Mouse (Mus musculus) T-cell, adult 66 days (primary cell): ENCODE results near the gene Arhgdig. TPM values are rescaled to one million over a fixed set of nuclear protein-coding genes. Genes with fewer than 3 reads are reported as not detected.

Experiments used
- total RNA-seq, 2 experiments: library from RNA; stranded (reverse); gene quantifications; 3 replicates in 1 of 2; 4 replicates in 1 of 2; pipeline ENCODE4 v1.2.4; 2023

The Arhgdig gene
- not detected for total RNA-seq

DNA sequence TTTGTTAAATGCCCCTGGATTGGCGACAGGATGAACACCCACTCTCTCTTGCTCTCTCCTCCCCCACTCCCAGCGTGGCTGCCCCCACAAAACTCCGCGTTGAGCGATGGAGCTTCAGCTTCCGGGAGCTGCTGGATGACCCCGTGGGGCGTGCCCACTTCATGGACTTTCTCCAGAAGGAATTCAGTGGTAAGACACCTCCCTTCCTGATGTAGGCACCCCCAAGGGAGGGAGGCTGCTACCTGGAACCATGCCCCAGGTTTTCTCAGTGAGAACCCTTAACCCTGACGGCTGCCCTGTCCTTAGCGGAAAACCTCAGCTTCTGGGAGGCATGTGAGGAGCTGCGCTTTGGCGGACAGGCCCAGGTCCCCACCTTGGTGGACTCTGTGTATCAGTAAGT is at the start of gene Arhgdig:
Arhgdig (minus strand) TSS at position 101 of the 400 bp plus-strand sequence.

DNA sequence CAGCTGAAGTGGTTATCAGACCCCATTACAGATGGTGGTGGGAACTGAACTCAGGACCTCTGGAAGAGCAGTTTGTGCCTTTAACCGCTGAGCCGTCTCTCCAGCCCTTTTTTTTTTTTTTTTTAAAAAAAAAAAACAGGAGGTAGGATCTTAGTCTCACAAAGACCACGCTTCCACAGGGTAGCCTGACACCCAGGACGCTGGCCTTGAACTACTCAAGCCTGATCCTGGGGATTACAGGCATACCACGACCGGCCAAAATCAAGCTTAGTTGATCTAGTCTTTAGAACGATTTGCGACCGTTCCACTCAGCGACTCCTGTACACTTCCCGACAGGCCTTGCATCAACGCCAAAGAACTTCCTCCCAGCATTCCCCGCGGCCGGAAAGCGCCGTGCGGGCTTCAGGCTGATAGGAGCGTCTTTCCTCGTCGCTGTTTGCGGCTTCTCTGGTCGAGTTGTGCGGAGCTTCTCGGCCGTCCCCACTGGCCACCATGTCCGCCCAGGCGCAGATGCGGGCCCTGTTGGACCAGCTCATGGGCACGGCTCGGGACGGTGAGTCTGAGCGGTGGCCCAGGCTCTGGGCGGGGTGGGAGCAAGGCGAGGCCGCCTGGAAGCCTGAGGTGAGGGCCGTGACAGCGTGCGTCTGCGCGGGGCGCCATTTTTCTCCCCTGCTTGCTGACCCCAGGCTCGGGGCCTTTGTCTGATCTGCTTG is 45.1 kb upstream of the Arhgdig start, which contains the start of gene Luc7l:
Luc7l (plus strand) TSS at position 358 of the 713 bp plus-strand sequence.

DNA sequence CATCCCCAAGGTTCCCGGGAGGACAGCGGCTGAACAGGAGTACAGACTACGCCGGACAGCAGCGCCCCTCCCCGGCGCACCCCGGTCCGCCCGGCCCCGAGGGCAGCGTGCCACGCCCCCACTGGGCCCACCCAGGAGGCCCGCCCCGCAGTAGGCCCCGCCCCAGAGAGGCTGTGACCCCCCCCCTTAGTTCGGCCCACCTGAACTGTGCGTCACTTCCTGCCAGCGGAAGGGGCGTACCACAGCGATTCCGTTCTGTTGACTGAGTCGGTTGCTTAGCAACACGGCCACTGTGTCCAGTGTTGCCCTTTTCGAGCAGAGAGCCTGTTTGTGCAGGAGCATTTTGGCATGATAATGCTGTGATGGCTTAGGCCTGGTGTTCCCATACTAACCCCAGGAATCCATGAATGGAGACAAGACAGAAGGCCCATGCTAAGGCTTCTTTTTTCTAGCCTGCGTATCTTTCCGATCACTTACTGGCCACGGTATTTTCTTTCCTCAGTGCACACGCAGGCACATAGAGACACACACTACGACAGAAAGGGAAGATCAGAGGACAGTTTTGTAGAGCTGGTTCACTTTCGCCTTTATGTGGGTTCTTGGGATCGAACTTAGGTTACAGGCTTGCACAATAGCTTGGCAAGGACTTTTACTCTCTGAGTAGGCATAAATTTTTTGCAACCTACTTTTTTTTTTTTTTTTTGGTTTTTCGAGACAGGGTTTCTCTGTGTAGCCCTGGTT is 36.7 kb upstream of the Arhgdig start, which contains the start of gene Fam234a:
Fam234a (minus strand) TSS at position 142 of the 741 bp plus-strand sequence.

GRCm38 (mm10) chr17:26202737-26203136 is 4.8 kb downstream of the Arhgdig start, which contains the start of gene Rgs11:
Gene Rgs11, plus strand, starts transcription at chr17:26202951.

DNA sequence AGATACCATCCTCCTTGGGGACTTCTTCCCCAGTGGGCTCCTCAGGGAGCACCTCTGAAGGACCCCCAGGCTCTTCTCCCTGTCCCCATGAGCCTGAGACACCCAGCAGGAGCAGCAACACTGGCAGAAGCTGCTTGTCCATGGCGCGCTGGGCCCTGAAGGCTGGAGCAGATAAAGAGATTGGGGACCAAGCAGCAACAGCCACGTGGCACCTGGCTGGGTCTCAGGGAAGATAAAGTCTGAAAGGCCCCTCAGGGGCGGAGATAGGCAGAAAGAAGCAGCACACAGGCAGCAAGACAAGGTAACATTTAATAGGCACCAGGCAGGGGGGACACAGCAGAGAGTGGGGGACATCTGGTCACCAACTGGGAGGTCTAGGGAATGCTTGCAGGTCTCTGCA is 8.7 kb downstream of the Arhgdig start, which contains the start of gene Pdia2:
Pdia2 (minus strand) TSS at position 196 of the 400 bp plus-strand sequence.

Other genes starting within 250 kb of the Arhgdig start
- 10 to 100 TPM; 38.7 to 39.4 TPM for gene Capn15, start 222.0 kb downstream of the Arhgdig start, total RNA-seq
- 10 to 100 TPM; 18.3 to 22.2 TPM for gene Rab11fip3, start 138.2 kb downstream of the Arhgdig start, total RNA-seq
- 1 to 10 TPM; 6.5 TPM for gene Decr2, start 117.4 kb downstream of the Arhgdig start, total RNA-seq
- gene Nme4, start 112.2 kb downstream of the Arhgdig start, total RNA-seq, result 1 to 10 TPM; 4.8 to 6.3 TPM
- gene Tmem8, start 94.5 kb downstream of the Arhgdig start, total RNA-seq, result 10 to 100 TPM; 24.5 to 24.7 TPM
- 10 to 100 TPM; 44.7 to 46.7 TPM for gene Mrpl28, start 84.3 kb downstream of the Arhgdig start, total RNA-seq
- 100 to 1,000 TPM; 104 to 111 TPM for gene Axin1, start 69.1 kb downstream of the Arhgdig start, total RNA-seq
- gene Pdia2, start 8.7 kb downstream of the Arhgdig start, total RNA-seq, result not detected
- gene Rgs11, start 4.8 kb downstream of the Arhgdig start, total RNA-seq, result 10 to 100 TPM; 33.4 to 34.1 TPM
- 10 to 100 TPM; 34.5 to 38.7 TPM for gene Fam234a, start 36.5 kb upstream of the Arhgdig start, total RNA-seq
- gene Luc7l, start 45.1 kb upstream of the Arhgdig start, total RNA-seq, result 100 to 1,000 TPM; 112 to 113 TPM
- under 1 TPM; 0.33 to 0.44 TPM for gene Neurl1b, start 207.0 kb upstream of the Arhgdig start, total RNA-seq